Mouse (Mus musculus) 3134 (cell line): Measurements from ENCODE around the gene Krtap1-5.
"Not testable (repeated sequence)": the region's sequence is repeated elsewhere in the genome, so short reads cannot be mapped to it uniquely, and the experiment has no call there.

ENCODE experiments used
- DNase-seq: peaks from one replicate; pipeline ENCODE4 v3.0.0-alpha.2; 2011; ENCODE audit warnings: low spot score; ENCODE audit not compliant: insufficient read length; ENCODE audit errors: extremely low read depth

Krtap1-5 gene

GRCm38 (mm10) chr11:99580636-99581035 is at the start of gene Krtap1-5:
Krtap1-5 (minus strand) TSS chr11:99581016.
- DNase-seq, result peak; percentile 77

DNA sequence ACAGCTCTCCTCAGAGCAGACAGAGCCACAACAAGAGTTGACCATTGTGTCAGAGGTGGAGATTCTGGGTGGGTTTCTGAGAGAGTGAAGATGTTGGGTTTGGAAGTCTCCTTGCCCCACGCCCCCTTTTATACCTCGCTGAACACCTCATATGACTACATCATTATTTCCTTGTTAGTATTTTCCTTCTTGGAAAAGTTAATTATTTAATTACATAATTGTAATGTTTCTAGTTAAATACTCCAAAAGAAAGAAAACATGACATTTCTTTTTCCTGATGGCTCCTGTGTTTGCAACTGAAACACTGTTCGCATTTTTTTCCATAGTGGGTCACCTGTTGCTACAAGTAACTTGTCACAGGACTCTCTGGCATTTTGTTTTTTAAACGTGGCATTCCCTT is 47.3 kb upstream of the Krtap1-5 start, which contains the start of gene Krtap4-1:
Gene Krtap4-1, minus strand, starts transcription at position 101 of the 400 bp plus-strand sequence.
- no peak for DNase-seq

DNA sequence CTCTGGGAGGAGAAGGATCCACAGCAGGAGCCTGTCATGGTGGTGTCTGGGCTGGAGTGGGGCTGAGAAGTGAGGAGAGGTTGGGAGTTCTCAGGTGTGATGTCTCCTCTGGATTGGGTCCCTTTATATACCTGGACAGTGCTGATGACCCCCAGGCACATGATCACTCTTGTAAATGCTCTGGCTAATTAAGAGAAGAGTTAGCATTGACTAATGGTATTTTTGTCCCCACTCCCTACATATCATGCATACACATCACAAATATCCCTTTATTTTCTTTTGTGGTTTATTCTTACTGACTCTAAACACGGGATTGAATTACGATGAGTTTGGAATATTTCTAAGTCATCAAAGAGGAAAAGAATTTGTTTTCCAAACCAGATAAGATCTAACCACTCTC is 39.5 kb upstream of the Krtap1-5 start, which contains the start of gene Gm11562:
Gene Gm11562, minus strand, starts transcription at position 101 of the 400 bp plus-strand sequence.
- no peak for DNase-seq

- DNase-seq, result peak; percentile 28
Observed at GRCm38 (mm10) chr11:99614796-99615363, 34.1 kb upstream of the Krtap1-5 start, which contains the start of gene Krtap2-4. Krtap2-4 (minus strand) TSS chr11:99614846.

DNA sequence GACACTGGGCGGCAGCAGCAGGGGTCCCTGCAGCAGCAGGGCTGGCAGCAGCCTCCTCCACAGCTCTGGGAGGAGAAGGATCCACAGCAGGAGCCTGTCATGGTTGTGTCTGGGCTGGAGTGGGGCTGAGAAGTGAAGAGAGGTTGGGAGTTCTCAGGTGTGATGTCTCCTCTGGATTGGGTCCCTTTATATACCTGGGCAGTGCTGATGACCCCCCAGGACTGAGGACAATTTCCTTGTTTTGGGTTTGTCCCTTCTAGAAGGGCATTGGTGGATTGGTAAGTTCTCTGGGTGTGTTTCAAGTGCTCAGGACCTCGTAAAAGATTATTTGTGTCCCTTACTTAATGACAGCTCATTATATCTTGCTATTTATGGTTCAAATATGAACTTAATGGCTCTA is 29.3 kb upstream of the Krtap1-5 start, which contains the start of gene Gm11937:
Gene Gm11937, minus strand, starts transcription at position 101 of the 400 bp plus-strand sequence.
- not testable (repeated sequence) for DNase-seq

- DNase-seq, result no peak
Observed at GRCm38 (mm10) chr11:99609126-99609525, 28.3 kb upstream of the Krtap1-5 start.

DNA sequence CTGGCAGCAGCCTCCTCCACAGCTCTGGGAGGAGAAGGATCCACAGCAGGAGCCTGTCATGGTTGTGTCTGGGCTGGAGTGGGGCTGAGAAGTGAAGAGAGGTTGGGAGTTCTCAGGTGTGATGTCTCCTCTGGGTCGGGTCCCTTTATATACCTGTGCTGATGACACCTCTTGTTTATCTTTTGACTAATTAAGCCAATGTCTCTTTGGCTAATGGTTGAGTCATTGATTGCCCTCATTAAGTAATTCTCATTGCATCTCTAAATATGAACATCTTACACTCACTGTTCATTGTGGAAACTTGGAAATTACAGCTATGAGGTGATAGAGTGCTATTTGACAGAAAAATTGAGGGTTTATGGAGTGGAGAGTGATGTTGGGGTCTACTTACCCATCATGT is 22.4 kb upstream of the Krtap1-5 start, which contains the start of gene Gm11938:
Gene Gm11938, minus strand, starts transcription at position 101 of the 400 bp plus-strand sequence.
- DNase-seq, result not testable (repeated sequence)

GRCm38 (mm10) chr11:99597742-99598141 is 16.9 kb upstream of the Krtap1-5 start, which contains the start of gene Krtap9-3:
Krtap9-3 (minus strand) TSS chr11:99598105.
- DNase-seq, result peak; percentile 11

- peak; percentile 39 for DNase-seq
Observed at GRCm38 (mm10) chr11:99590981-99591380, 10.2 kb upstream of the Krtap1-5 start, which contains the start of gene Krtap1-3. Krtap1-3 (minus strand) TSS chr11:99591339.

- no peak for DNase-seq
Observed at GRCm38 (mm10) chr11:99585096-99585495, 4.3 kb upstream of the Krtap1-5 start.

DNA sequence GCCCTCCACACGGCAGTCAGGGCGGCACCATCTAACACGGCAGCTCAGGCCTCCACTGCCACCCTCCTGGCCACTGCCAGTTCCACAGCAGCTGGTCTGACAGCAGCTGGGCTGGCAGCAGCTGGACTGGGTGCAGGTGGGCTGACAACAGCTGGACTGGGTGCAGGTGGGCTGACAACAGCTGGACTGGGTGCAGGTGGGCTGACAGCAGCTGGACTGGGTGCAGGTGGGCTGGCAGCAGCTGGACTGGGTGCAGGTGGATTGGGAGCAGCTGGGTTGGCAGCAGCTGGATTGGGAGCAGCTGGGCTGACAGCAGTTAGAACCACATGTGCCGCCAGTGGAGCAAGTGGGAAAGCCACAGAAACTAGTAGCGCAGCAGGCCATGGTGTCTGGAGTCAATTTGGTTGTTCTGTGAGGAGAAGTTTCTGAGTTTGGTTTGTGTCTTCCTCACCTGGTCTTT is 2.5 kb upstream of the Krtap1-5 start, which contains the start of gene Krtap1-4:
Gene Krtap1-4, minus strand, starts transcription at position 410 of the 460 bp plus-strand sequence.
- peak; percentile 17 for DNase-seq

DNA sequence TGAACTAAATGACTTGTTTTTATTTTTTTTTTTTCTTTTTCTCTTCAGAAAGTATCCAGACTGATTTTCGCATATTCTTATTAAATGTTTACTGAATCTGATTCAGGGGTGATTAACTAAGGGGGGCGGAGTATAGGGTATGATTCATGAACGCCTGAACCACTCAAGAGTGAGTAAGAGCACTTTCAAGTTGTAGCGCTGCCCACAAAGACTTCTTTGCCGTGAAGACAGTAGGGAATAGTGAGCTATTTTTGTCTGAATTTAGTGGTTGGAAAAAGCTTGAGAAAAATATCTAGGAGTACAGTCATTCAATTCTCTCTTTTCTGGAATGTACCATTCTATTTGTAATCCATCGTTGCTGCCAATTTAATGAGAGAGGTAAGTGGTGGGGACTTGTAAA is 748 bp upstream of the Krtap1-5 start:
- DNase-seq, result peak; percentile 76

DNA sequence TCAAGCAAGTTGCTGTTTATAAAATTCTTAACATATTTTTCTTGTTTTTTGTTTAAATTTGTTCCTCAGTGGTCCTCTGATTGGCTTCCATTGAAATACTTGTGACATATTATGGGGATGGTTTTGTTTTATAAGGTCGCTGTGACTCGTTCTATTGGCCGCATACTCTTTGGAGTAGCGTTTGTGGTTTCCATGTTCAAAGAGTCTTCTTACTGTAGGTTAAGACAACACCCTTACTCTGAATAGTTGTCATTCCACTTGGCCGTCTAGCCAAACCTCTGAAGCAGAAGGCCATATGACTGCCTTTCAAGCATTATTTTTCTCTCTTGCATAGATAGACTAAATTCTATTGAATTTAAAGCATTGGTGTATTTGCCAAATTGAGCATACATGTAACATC is 235 bp upstream of the Krtap1-5 start:
- DNase-seq, result peak; percentile 73

GRCm38 (mm10) chr11:99574106-99574505 is 6.7 kb downstream of the Krtap1-5 start:
- peak; percentile 48 for DNase-seq

- no peak for DNase-seq
Observed at GRCm38 (mm10) chr11:99573164-99573563, 7.7 kb downstream of the Krtap1-5 start.

DNA sequence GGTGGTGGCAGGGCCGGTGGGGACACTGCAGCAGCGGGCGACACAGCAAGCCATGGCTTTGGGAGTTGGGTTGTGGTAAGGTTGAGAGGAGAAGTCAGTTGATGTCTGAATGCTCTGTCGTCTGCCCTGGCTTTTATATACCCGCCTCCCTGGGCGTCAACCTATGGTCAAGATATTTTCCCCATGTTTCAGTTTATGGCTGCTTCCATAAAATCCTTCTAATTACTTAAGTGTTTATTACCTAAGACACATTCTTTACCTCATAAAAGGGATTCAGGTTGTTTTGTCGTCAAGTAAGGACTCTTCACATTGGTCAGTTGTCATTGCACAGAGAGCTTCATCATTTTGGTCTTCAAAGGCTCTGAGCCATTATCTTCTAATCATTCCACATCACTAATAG is 14.3 kb downstream of the Krtap1-5 start, which contains the start of gene Krtap3-1:
Gene Krtap3-1, minus strand, starts transcription at position 101 of the 400 bp plus-strand sequence.
- no peak for DNase-seq

DNA sequence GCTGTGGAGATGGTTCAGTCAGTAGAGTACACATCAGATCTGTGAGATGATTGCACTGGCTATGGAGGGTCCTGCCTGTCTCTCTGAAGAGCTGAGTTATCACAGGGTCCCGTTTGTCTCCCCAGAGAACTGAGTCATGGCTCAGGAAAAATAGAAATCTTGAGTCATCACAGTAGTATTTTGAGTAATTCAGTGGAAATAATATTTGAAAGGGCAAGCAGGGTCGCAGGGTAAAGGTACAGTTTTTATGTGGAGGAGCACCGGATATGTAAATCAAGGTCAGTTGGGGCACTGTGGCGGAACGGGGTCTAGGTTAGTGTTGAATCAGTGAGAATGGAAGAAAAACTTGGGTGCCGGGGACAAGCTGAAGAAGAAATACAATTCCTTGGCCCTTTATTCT is 18.2 kb downstream of the Krtap1-5 start:
- DNase-seq, result no peak

GRCm38 (mm10) chr11:99559366-99559765 is 21.4 kb downstream of the Krtap1-5 start, which contains the start of gene Gm11939:
Gm11939 (minus strand) TSS chr11:99559466.
- DNase-seq, result no peak

DNA sequence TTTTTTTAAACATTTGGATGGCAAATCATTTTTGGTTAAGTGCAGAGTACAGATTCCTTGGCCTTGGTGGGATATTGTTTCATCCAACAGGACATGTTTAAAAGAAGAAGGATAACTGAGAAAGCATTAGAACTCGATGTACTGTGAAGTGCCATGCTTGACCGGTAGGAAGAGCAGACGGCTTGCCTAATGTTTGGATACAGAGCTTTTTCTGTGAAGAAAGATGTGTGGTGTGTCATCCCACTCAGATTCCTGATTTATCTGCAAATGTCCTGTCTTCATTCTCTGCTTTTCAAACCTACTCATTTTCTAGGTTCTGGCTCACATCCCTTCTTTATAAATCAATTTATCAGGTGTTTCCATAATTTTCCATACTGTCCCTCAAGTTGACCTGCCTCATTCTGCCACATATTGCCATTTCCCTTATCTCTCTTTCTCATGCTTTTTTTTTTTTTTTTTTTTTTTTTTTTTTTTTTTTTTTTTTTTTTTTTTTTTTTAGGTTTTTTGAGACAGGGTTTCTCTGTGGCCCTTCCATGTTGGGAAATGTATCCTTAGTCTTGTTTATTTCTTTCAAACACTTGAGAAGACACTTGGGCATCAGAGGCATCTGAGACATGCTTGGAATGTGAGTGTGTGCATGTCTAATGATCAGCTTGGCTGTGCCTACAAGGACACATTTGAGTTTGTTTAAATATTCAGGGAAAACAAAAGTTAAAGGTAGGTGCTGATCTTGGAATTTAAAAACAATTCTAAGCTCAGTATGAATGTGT is 22.7 kb downstream of the Krtap1-5 start:
- peak; percentile 15 for DNase-seq

GRCm38 (mm10) chr11:99556753-99557152 is 24.1 kb downstream of the Krtap1-5 start, which contains the start of gene Krtap3-2:
Krtap3-2 (minus strand) TSS chr11:99556853.
- DNase-seq, result no peak

GRCm38 (mm10) chr11:99556195-99556594 is 24.6 kb downstream of the Krtap1-5 start:
- no peak for DNase-seq
